Mouse (Mus musculus) ES-Bruce4 (cell line): Measurements from ENCODE around the gene Rhobtb3. TPM values are rescaled to one million over a fixed set of nuclear protein-coding genes. Genes with fewer than 3 reads are reported as not detected.
"Not testable (repeated sequence)": the region's sequence is repeated elsewhere in the genome, so short reads cannot be mapped to it uniquely, and the experiment has no call there.

Source experiments
- H3K27ac ChIP-seq: 2 replicates; pipeline ENCODE4 v1.5.1; 2012; ENCODE audit warnings: low read length, inconsistent platforms; ENCODE audit not compliant: insufficient read depth
- H3K27me3 ChIP-seq: 2 replicates; pipeline ENCODE4 v1.6.1; 2012; ENCODE audit warnings: mild to moderate bottlenecking, low read length, inconsistent platforms; ENCODE audit not compliant: control insufficient read depth, poor library complexity, insufficient read depth, severe bottlenecking
- H3K36me3 ChIP-seq: 2 replicates; pipeline ENCODE4 v1.6.1; 2012; ENCODE audit warnings: inconsistent platforms, mild to moderate bottlenecking, low read length, moderate library complexity; ENCODE audit not compliant: control insufficient read depth, poor library complexity, insufficient read depth, severe bottlenecking
- H3K4me1 ChIP-seq: one replicate; pipeline ENCODE4 v1.8.1; 2011; ENCODE audit warnings: low read length; ENCODE audit not compliant: control insufficient read depth, insufficient read depth
- H3K4me3 ChIP-seq: 2 replicates; pipeline ENCODE4 v1.5.1; 2011; ENCODE audit warnings: low read depth, mild to moderate bottlenecking, low read length
- H3K9ac ChIP-seq: 2 replicates; pipeline ENCODE4 v1.6.1; 2012; ENCODE audit warnings: low read depth, mild to moderate bottlenecking, inconsistent platforms; ENCODE audit not compliant: poor library complexity, severe bottlenecking
- H3K9me3 ChIP-seq: replicated peaks from 2 replicates; pipeline ENCODE4 v1.6.1; 2012; ENCODE audit warnings: mild to moderate bottlenecking, low read length, inconsistent platforms; ENCODE audit not compliant: control insufficient read depth, poor library complexity, insufficient read depth, severe bottlenecking
- CTCF ChIP-seq: IDR thresholded peaks from one replicate; pipeline ENCODE4 v1.8.1; 2011; ENCODE audit warnings: low read depth, low read length
- EP300 ChIP-seq: IDR thresholded peaks from 2 replicates; pipeline ENCODE4 v1.6.1; 2011; ENCODE audit warnings: low read depth, low read length; ENCODE audit not compliant: insufficient read depth
- POLR2A ChIP-seq: IDR thresholded peaks from one replicate; pipeline ENCODE4 v1.8.1; 2011; ENCODE audit warnings: low read length; ENCODE audit not compliant: insufficient read depth
- polyA plus RNA-seq: library from polyadenylated mRNA; stranded (reverse); fragments of >200 nt; gene quantifications from 2 replicates; pipeline ENCODE4 v1.2.4, GENCODE M21; 2011; ENCODE audit warnings: low read depth; ENCODE audit not compliant: missing spikeins, insufficient read depth, insufficient read length

Gene Rhobtb3
- polyA plus RNA-seq, 1 experiment, result 33.7 TPM

DNA sequence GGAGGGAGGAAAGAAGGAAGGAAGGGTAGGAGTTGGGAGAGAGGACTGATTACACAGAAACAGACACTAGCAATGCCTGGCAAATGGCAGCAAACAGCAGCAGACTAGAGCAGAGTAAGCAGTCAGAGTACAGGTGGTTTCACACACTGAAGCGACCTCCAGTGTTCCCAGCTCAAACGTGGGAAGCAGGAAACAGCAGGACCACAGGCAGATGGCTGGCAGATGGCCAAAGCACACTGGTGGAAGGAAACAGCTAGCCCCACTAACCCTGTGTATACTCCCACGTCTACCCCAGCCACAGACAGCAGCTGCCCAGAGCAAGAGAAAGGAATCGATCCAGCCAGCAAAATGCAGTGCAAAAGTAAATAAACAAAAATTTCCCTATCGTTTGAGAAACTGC, 12.7 kb downstream of the Rhobtb3 start:
- Histone ChIP-seq H3K9ac (no peak overlapping the region), H3K27ac (no peak overlapping the region), H3K36me3 (no peaks in the 10 kb centered on the region), H3K27me3 (no peaks in the 10 kb centered on the region), H3K4me3 (no peak overlapping the region), H3K9me3 (no peaks in the 10 kb centered on the region), H3K4me1 (no peaks in the 10 kb centered on the region)
- no peak for TF ChIP-seq CTCF
- TF ChIP-seq POLR2A, result no peak
- no peak for TF ChIP-seq EP300

DNA sequence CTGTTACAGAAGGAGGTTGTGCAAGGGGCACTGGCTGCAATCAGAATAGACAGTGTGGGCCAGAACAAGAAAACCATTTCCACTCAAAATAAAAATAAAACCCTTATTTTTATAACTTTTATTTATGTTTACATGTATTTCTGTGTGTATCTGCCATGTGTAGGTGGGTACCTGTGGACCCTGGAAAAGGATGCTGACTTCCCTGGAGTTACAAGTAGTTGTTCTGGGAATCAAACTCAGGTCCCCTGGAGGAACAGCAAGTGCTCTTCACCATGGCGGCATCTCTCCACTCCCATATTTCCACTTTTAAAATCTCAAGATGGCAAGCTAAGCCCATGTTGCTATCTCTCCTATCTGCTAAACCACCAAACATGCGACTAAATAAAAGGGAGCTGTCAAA, 13.1 kb downstream of the Rhobtb3 start:
- H3K9me3 ChIP-seq, result no peaks in the 10 kb centered on the region
- no peaks in the 10 kb centered on the region for H3K4me1 ChIP-seq
- no peak overlapping the region for H3K27ac ChIP-seq
- H3K4me3 ChIP-seq, result no peak overlapping the region
- no peak for TF ChIP-seq POLR2A
- TF ChIP-seq CTCF, result no peak
- no peak for TF ChIP-seq EP300
- H3K9ac ChIP-seq, result no peak overlapping the region
- H3K36me3 ChIP-seq, result no peaks in the 10 kb centered on the region
- H3K27me3 ChIP-seq, result no peaks in the 10 kb centered on the region

DNA sequence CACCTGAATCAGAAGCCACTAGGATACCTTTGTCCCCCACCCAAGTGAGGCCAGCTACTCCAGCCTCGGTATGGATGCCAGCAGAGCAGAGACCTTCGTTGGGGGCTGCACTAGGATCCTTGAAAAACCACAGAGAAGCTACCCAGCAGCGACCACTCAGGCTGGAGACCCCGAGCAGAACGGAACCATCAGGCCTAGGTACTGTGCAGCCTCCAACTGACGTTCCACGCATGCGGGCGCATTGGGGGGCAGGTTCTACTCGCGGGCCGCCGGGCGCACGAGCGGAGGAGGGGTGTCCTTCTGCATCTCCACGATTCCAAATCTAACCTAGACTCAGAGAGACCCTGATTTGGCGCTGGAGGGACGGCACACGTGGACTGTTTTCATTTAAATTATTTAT, 13.7 kb downstream of the Rhobtb3 start:
- Histone ChIP-seq H3K36me3 (no peaks in the 10 kb centered on the region), H3K27me3 (no peaks in the 10 kb centered on the region), H3K27ac (no peak overlapping the region), H3K9ac (no peak overlapping the region), H3K4me3 (no peak overlapping the region), H3K4me1 (no peaks in the 10 kb centered on the region), H3K9me3 (no peaks in the 10 kb centered on the region)
- TF ChIP-seq POLR2A (no peak), CTCF (no peak), EP300 (no peak)

DNA sequence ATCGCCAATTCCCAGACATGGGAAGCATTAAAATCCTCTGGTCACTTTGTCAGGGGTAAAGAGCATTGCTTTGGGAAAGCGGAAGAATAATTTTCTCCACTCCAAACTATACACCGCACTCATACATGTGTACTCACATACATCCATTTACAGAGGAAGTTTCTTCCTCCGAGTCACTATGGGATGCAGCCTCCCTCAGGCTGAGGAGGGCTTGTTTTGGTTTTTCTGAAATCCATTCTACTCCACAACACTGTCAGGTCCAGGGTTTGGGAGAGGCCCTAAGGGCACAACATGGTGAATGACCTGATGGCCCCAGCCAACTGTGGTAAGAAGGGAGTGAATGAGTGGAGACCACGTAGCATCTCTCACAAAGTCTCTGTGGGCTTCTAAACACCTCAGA, 14.7 kb downstream of the Rhobtb3 start:
- not testable (repeated sequence) for H3K36me3 ChIP-seq, H3K9ac ChIP-seq

DNA sequence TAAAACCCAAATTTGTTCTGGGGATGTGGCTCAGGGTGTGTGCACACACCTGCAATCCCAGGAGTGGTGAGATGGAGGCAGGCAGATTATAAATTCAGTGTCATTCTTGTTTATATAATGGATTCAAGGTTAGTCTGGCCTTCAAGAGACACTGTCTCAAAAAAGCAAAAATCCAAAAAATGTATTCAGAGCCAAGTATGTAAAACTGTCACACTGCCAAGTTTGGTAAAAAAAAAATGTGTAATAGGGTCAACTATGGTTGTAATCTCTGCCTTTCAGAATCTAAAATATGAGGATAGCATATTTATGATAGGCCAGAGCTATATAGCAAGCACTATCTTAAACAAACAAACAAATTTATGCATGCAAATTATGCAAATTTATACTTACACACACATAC, 15.8 kb downstream of the Rhobtb3 start:
- no peaks in the 10 kb centered on the region for H3K9me3 ChIP-seq
- no peaks in the 10 kb centered on the region for H3K36me3 ChIP-seq
- TF ChIP-seq EP300 (no peak), POLR2A (no peak), CTCF (no peak)
- no peak overlapping the region for H3K4me3 ChIP-seq
- H3K27me3 ChIP-seq, result no peaks in the 10 kb centered on the region
- H3K9ac ChIP-seq, result no peak overlapping the region
- H3K27ac ChIP-seq, result no peak overlapping the region
- no peaks in the 10 kb centered on the region for H3K4me1 ChIP-seq

More for the DNA sequence above, 14.7 kb downstream of the Rhobtb3 start:
- H3K4me3 ChIP-seq, H3K9me3 ChIP-seq, H3K27me3 ChIP-seq, H3K4me1 ChIP-seq, H3K27ac ChIP-seq: not testable (repeated sequence)

DNA sequence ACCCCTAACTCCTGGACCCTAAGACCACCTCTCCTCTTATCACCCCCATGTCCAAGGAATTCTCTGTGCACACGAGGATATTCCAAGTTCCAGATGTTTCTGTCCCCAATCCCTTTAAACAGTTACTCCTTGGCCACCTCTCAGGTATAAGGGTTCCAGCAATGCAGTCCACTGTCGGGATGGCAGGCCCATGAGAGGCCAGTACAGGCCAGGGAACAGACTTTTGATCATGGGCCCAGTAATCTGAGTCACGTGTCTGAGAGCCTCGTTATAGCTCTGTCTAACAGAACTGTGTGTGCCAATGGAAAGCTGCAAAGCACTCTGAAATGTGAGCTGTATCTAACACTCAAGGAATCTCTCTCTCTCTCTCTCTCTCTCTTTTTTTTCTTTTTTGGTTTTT, 29.6 kb downstream of the Rhobtb3 start:
- TF ChIP-seq CTCF (no peak), EP300 (no peak), POLR2A (no peak)
- Histone ChIP-seq H3K27me3 (no peaks in the 10 kb centered on the region), H3K9ac (no peak overlapping the region), H3K4me3 (no peak overlapping the region), H3K4me1 (no peaks in the 10 kb centered on the region), H3K27ac (no peak overlapping the region), H3K9me3 (no peaks in the 10 kb centered on the region), H3K36me3 (no peaks in the 10 kb centered on the region)

DNA sequence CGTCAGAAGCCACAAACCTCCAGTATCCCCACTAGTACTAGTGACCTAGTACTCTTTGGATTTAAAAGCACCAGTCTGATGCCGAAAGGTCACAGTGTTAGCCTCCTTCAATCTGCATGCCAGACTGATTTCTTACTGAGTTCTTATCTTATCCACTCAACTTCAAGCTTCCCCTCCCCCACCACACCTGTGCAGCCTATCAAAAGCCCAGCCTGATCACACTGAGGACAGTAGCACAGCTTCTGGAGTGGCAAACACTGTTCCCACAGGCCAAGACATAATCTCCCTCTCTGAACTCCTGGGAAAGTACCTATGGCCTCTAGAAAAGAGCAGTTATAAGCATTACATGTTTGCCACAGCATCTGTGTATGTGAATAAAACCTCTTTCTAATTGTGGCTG, 35.5 kb downstream of the Rhobtb3 start:
- peaks cover under 1% of the 10 kb centered on the region for H3K4me1 ChIP-seq
- no peak overlapping the region for H3K4me3 ChIP-seq
- no peak overlapping the region for H3K9ac ChIP-seq
- no peak overlapping the region for H3K27ac ChIP-seq
- H3K27me3 ChIP-seq, result no peaks in the 10 kb centered on the region
- no peaks in the 10 kb centered on the region for H3K36me3 ChIP-seq
- no peaks in the 10 kb centered on the region for H3K9me3 ChIP-seq
- TF ChIP-seq POLR2A, result no peak
- TF ChIP-seq EP300, result no peak
- no peak for TF ChIP-seq CTCF
